Mouse (Mus musculus): ENCODE data around the gene Def6. TPM values are rescaled to one million over a fixed set of nuclear protein-coding genes. Genes with fewer than 3 reads are reported as not detected.
A peak's percentile ranks its signal among the peaks of the same experiment; 100 is the strongest.

Def6 gene
- polyA plus RNA-seq (2015; fragmentation: Nextera tagmentation; extraction: Ambion mirVana): 8.3 and 9.0 TPM in 2 replicates

DNA sequence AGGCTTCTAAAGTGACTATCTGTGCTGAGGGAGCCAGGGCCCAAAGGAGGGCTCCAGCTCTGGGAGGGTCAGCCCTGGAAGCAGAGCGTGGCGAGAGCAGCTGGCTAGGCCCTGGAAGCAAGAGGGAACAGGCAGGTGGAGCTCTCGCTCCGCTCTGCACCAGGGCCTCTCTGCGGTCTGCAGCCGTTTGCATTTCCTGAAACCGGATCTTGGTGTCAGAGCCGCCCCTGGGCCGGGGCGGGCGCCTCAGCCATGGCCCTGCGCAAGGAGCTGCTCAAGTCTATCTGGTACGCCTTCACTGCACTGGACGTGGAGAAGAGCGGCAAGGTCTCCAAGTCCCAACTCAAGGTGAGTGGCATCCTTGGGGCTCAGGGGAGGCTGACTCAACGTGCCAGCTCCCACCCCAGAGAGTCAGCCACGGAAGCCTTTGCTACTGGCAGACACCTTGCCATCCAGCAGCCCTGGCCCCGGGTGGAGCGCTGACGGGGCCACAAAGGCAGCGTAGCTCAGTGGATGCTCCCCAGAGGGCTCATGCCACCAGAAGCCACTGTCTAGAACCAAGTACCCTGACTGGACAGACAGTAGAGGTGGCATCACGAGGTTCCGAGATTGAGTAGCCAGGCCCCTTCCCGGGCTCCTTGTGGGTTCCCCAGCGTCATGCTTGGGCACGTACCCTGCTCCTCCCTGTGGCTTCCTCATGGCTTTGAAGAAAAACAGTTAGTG, at the start of gene Def6:
Gene Def6, plus strand, starts transcription at position 188 of the 723 bp plus-strand sequence.
- no peaks in the 10 kb centered on the region for H3K9me3 ChIP-seq (ENCODE audit: low read length)
- peak within 1 kb of the TSS; percentile 72 for H3K4me2 ChIP-seq (ENCODE audit: low read depth, low read length)
- H3K27ac ChIP-seq (ENCODE audit: low read depth): peak within 1 kb of the TSS; percentile 93
- H3K9ac ChIP-seq (replicated peaks): peak within 1 kb of the TSS; percentile 72
- H3K4me3 ChIP-seq (ENCODE audit: low read depth, low read length): peak within 1 kb of the TSS; percentile 57
- H3K27me3 ChIP-seq (ENCODE audit: insufficient read depth, low read length): no peaks in the 10 kb centered on the region
- DNase-seq: peak; percentile 81
- peak; percentile 70 for TF ChIP-seq CTCF (IDR thresholded peaks at IDR 0.05; ENCODE audit: low read depth)
- no peak for TF ChIP-seq EP300 (IDR thresholded peaks at IDR 0.05; ENCODE audit: low read depth)
- WGBS (ENCODE audit: insufficient replicate concordance): 8% methylated on average over 26 of the region's 26 CpGs
- H3K36me3 ChIP-seq (replicated peaks; ENCODE audit: insufficient read depth, low read length): peaks cover 3% of the 10 kb centered on the region; the same call in 1 of the 2 replicates
- peak; percentile 83 for ATAC-seq
- H3K4me1 ChIP-seq (ENCODE audit: insufficient read depth): peaks cover 5% of the 10 kb centered on the region; the same call in 1 of the 2 replicates

DNA sequence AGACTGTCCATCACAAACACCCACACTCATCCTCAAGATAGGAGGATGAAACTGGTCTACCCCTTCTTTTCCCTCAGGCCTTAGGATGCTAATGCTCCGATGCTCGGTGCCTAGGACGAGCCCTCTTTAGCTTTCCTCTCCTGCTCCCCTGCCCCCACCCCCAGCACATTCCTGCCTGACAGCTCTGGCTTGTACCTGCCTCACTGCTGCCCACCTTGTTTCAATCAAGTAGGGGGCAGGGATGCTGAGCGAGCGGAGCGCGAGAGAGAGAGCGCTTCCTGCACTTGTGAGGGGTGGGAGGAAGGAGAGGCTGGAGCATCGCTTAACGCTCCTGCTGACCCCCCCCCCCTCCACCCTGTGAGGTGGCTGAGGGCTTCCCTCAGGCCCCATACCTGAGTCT, 47.2 kb upstream of the Def6 start:
- Histone ChIP-seq H3K27ac (ENCODE audit: low read depth) (no peak overlapping the region), H3K27me3 (ENCODE audit: insufficient read depth, low read length) (peaks cover 4% of the 10 kb centered on the region; the same call in 1 of the 2 replicates), H3K9ac (replicated peaks) (no peak overlapping the region), H3K4me3 (ENCODE audit: low read depth, low read length) (no peak overlapping the region), H3K36me3 (replicated peaks; ENCODE audit: insufficient read depth, low read length) (no peaks in the 10 kb centered on the region), H3K9me3 (ENCODE audit: low read length) (no peaks in the 10 kb centered on the region), H3K4me1 (ENCODE audit: insufficient read depth) (no peaks in the 10 kb centered on the region), H3K4me2 (ENCODE audit: low read depth, low read length) (no peak overlapping the region)
- DNase-seq: no peak
- ATAC-seq: no peak
- 58% methylated on average over 10 of the region's 10 CpGs for WGBS (ENCODE audit: insufficient replicate concordance)
- TF ChIP-seq EP300 (IDR thresholded peaks at IDR 0.05; ENCODE audit: low read depth): no peak
- no peak for TF ChIP-seq CTCF (IDR thresholded peaks at IDR 0.05; ENCODE audit: low read depth)

DNA sequence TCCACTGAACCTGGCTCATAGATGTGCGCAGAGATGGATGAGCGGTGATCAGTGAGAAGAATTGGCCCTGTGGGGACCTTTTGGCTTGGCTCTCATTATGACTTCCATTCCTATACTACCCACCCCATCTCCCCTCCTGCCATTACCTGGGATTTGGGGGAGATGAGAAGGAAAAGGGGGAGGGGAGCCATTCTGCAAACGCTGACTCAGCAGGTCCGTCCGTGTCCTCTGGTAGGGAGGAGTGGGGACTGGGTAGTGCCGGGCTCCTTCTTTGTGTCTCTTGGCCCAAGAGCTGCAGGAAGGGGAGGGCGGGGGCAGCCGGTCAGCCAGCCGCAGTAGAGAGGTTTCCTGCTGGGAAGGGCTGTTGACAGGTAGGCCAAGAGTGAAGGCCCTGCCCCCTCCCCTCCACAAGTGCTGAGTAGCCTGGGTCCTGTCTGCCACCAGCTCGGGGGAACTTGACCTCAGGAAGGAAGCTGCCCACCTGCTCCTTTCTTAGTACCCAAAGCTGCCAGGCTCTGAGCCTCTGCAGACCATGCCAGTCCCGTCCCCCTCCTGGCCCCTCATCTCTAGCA, 46.2 kb upstream of the Def6 start:
- Histone ChIP-seq H3K27me3 (ENCODE audit: insufficient read depth, low read length) (peaks cover 4% of the 10 kb centered on the region; the same call in 1 of the 2 replicates), H3K27ac (ENCODE audit: low read depth) (no peak overlapping the region), H3K9ac (replicated peaks) (no peak overlapping the region), H3K4me1 (ENCODE audit: insufficient read depth) (no peaks in the 10 kb centered on the region), H3K36me3 (replicated peaks; ENCODE audit: insufficient read depth, low read length) (no peaks in the 10 kb centered on the region), H3K9me3 (ENCODE audit: low read length) (no peaks in the 10 kb centered on the region), H3K4me2 (ENCODE audit: low read depth, low read length) (no peak overlapping the region), H3K4me3 (ENCODE audit: low read depth, low read length) (no peak overlapping the region)
- DNase-seq (no peak), ATAC-seq (no peak)
- whole genome bisulfite sequencing (ENCODE audit: insufficient replicate concordance): 27% methylated on average over 10 of the region's 11 CpGs
- TF ChIP-seq CTCF (IDR thresholded peaks at IDR 0.05; ENCODE audit: low read depth): no peak
- no peak for TF ChIP-seq EP300 (IDR thresholded peaks at IDR 0.05; ENCODE audit: low read depth)

GRCm38 (mm10) chr17:28163666-28164065, 43.9 kb upstream of the Def6 start:
- WGBS (ENCODE audit: insufficient replicate concordance): 12% methylated on average over 6 of the region's 6 CpGs
- H3K36me3 ChIP-seq (replicated peaks; ENCODE audit: insufficient read depth, low read length): no peaks in the 10 kb centered on the region
- no peaks in the 10 kb centered on the region for H3K9me3 ChIP-seq (ENCODE audit: low read length)
- no peak overlapping the region for H3K27ac ChIP-seq (ENCODE audit: low read depth)
- peaks cover 4% of the 10 kb centered on the region; the same call in 1 of the 2 replicates for H3K27me3 ChIP-seq (ENCODE audit: insufficient read depth, low read length)
- no peak overlapping the region for H3K4me2 ChIP-seq (ENCODE audit: low read depth, low read length)
- TF ChIP-seq CTCF (IDR thresholded peaks at IDR 0.05; ENCODE audit: low read depth) (peak; percentile 98), EP300 (IDR thresholded peaks at IDR 0.05; ENCODE audit: low read depth) (no peak)
- ATAC-seq (peak; percentile 67), DNase-seq (peak; percentile 87)
- H3K9ac ChIP-seq (replicated peaks): no peak overlapping the region
- no peaks in the 10 kb centered on the region for H3K4me1 ChIP-seq (ENCODE audit: insufficient read depth)
- H3K4me3 ChIP-seq (ENCODE audit: low read depth, low read length): no peak overlapping the region

DNA sequence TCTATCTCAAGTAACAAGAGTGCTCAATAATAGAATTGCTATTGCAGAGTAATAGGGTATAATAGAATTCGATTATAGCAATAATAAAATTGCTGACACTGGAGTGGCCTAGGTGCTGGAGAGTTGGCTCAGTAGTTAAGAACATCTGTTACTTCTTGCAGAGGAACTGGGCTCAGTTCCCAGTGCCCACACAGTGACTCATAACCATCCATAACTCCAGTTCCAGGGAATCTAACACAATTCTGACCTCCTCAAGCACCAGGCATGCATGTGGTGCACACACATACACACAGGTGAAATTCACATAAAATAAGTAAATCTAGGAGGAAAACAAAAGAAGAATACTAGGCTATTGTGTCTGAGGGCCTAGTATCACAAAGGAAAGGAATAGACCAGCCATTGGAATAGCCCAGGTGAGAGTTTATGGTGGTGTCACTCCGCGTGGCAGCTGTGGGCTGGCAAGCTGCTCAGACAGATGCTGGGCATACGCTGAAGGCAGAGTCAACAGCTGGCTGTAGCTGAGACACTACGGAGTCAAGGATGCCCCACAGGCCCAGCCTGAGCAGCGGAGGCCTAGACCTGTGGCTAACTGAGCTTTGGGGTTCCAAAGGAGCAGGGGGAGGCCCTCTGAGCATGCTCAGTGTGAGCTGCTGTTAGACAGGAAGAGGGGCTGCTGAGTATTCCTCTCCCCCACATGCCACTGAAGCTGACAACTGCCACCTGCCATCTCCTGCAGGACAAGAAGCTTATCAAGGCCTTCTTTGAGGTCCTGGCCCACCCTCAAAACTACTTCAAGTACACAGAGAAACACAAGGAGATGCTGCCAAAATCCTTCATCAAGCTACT, 36.9 kb upstream of the Def6 start:
- Histone ChIP-seq H3K9me3 (ENCODE audit: low read length) (no peaks in the 10 kb centered on the region), H3K4me1 (ENCODE audit: insufficient read depth) (no peaks in the 10 kb centered on the region), H3K27me3 (ENCODE audit: insufficient read depth, low read length) (no peaks in the 10 kb centered on the region), H3K9ac (replicated peaks) (no peak overlapping the region), H3K4me2 (ENCODE audit: low read depth, low read length) (no peak overlapping the region), H3K27ac (ENCODE audit: low read depth) (no peak overlapping the region), H3K4me3 (ENCODE audit: low read depth, low read length) (no peak overlapping the region), H3K36me3 (replicated peaks; ENCODE audit: insufficient read depth, low read length) (no peaks in the 10 kb centered on the region)
- DNase-seq (no peak), ATAC-seq (no peak)
- TF ChIP-seq EP300 (IDR thresholded peaks at IDR 0.05; ENCODE audit: low read depth): no peak
- no peak for TF ChIP-seq CTCF (IDR thresholded peaks at IDR 0.05; ENCODE audit: low read depth)
- 79% methylated on average over 6 of the region's 6 CpGs for WGBS (ENCODE audit: insufficient replicate concordance)

GRCm38 (mm10) chr17:28172690-28173089, 34.9 kb upstream of the Def6 start:
- H3K27me3 ChIP-seq (ENCODE audit: insufficient read depth, low read length): no peaks in the 10 kb centered on the region
- H3K4me2 ChIP-seq (ENCODE audit: low read depth, low read length): no peak overlapping the region
- H3K9me3 ChIP-seq (ENCODE audit: low read length): no peaks in the 10 kb centered on the region
- ATAC-seq: no peak
- no peak overlapping the region for H3K4me3 ChIP-seq (ENCODE audit: low read depth, low read length)
- H3K27ac ChIP-seq (ENCODE audit: low read depth): no peak overlapping the region
- no peaks in the 10 kb centered on the region for H3K36me3 ChIP-seq (replicated peaks; ENCODE audit: insufficient read depth, low read length)
- 69% methylated on average over 9 of the region's 9 CpGs for WGBS (ENCODE audit: insufficient replicate concordance)
- peaks cover 8% of the 10 kb centered on the region for H3K4me1 ChIP-seq (ENCODE audit: insufficient read depth)
- no peak for DNase-seq
- no peak for TF ChIP-seq EP300 (IDR thresholded peaks at IDR 0.05; ENCODE audit: low read depth)
- TF ChIP-seq CTCF (IDR thresholded peaks at IDR 0.05; ENCODE audit: low read depth): no peak
- no peak overlapping the region for H3K9ac ChIP-seq (replicated peaks)
